Comparison of ENCODE assay signal across 30 mouse cellular contexts in the genomic region with DNA sequence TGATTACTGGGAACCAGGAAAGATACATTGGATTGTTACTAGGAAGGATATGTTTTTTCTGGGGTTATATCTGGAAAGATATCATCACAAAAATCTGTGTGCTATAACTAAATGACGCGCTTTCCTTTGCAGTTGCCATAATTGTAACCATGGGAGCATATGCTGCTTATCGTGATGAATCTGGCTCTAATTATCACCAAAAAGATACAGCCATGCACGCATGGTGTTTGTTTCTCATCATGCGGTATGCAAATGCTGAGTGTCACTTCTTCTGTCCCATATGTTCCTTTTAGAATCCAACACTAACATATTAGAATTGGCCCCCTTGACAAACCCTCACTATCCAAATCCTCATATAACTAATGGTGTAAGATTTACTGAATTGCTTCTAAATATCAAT.
DNase-seq lines count a peak whose midpoint lies in the region; ATAC-seq and TF ChIP-seq lines count a peak whose summit lies in the region.
"Had no signal": no experiment of that assay in that cellular context is flagged by ENCODE, and none has a peak within 500 bp of the region (broad histone marks: within the 10 kb centered on the region; RNA-seq: fewer than 3 reads in every experiment).

No protein-coding gene starts in this region.

- peak; percentile 43 for DNase-seq in layer of hippocampus, adult 11-12 months (ENCODE audit: low spot score)
- DNase-seq in layer of hippocampus, postnatal 10 days (ENCODE audit: low spot score in 2 of 2): no peak
- DNase-seq in brain, adult 2 months (ENCODE audit: low read depth, low spot score): peak; percentile 41
- peak; percentile 87 for DNase-seq in brain, embryonic 14.5 days (ENCODE audit: low read depth)
- DNase-seq in layer of hippocampus, adult 8-10 months (ENCODE audit: low spot score in 2 of 2): peak; percentile 38 to 43
- DNase-seq in c-Kit-positive CD71-positive TER-119-positive erythroid progenitor cells, embryonic 14.5 days (ENCODE audit: low spot score): no peak
- no peak for DNase-seq in cerebellum, postnatal 25 days
- DNase-seq: adrenal gland, postnatal 25 days; B cell, adult 2 months; cerebellum, adult 11 months; cerebellum, adult 9-10 months; embryo, embryonic 11 days; gastrocnemius, postnatal 25 days; heart, adult 11 months; kidney, adult 2 months; right cerebral cortex, postnatal 4 days had no signal

- ATAC-seq in kidney, embryonic 14.5 days (ENCODE audit: low FRiP score, low TSS enrichment): no peak
- ATAC-seq: hindbrain, postnatal 0 days; intestine, embryonic 15.5 days; midbrain, embryonic 16.5 days had no signal

- no peak overlapping the region for H3K4me2 ChIP-seq in kidney, embryonic 14.5 days (replicated peaks; ENCODE audit: low read depth, low read length)
- H3K4me2 ChIP-seq: embryonic facial prominence, embryonic 13.5 days; heart, embryonic 15.5 days; intestine, embryonic 15.5 days; limb, embryonic 13.5 days; liver, embryonic 11.5 days; lung, embryonic 15.5 days had no signal

- no peak overlapping the region for H3K27ac ChIP-seq in kidney, embryonic 14.5 days (ENCODE audit: low read depth, low read length)
- H3K27ac ChIP-seq: embryonic facial prominence, embryonic 13.5 days; heart, embryonic 10.5 days; heart, embryonic 15.5 days; hindbrain, postnatal 0 days; intestine, embryonic 15.5 days; kidney, postnatal 0 days; limb, embryonic 13.5 days; lung, embryonic 15.5 days; midbrain, embryonic 10.5 days; stomach, postnatal 0 days had no signal

- WGBS in kidney, embryonic 14.5 days: 93% methylated on average over 5 of the region's 5 CpGs

- TF ChIP-seq POLR2A in brain, embryonic 14.5 days (IDR thresholded peaks at IDR 0.05; ENCODE audit: borderline replicate concordance, extremely low read depth, insufficient read depth, insufficient read length, poor library complexity, severe bottlenecking): no peak

- TF ChIP-seq CTCF in brain, embryonic 14.5 days (IDR thresholded peaks at IDR 0.05; ENCODE audit: borderline replicate concordance, extremely low read depth, insufficient read depth, insufficient read length): no peak

- no peaks in the 10 kb centered on the region for H3K9me3 ChIP-seq in kidney, embryonic 14.5 days (ENCODE audit: control insufficient read depth, low read length)
- H3K9me3 ChIP-seq: embryonic facial prominence, embryonic 13.5 days; heart, embryonic 10.5 days; heart, embryonic 15.5 days; intestine, embryonic 15.5 days; limb, embryonic 13.5 days; lung, embryonic 15.5 days; midbrain, embryonic 10.5 days had no signal

- no peak overlapping the region for H3K9ac ChIP-seq in kidney, embryonic 14.5 days (ENCODE audit: low read depth, low read length)
- H3K9ac ChIP-seq: embryonic facial prominence, embryonic 13.5 days; heart, embryonic 15.5 days; intestine, embryonic 15.5 days; limb, embryonic 13.5 days; lung, embryonic 15.5 days had no signal

- no peaks in the 10 kb centered on the region for H3K4me1 ChIP-seq in kidney, embryonic 14.5 days (ENCODE audit: control insufficient read depth, insufficient read depth, low read length)
- H3K4me1 ChIP-seq: embryonic facial prominence, embryonic 13.5 days; heart, embryonic 10.5 days; heart, embryonic 15.5 days; intestine, embryonic 15.5 days; limb, embryonic 13.5 days; lung, embryonic 15.5 days; midbrain, embryonic 10.5 days had no signal

- no peak overlapping the region for H3K4me3 ChIP-seq in kidney, embryonic 14.5 days (ENCODE audit: low read length)
- H3K4me3 ChIP-seq: embryonic facial prominence, embryonic 13.5 days; erythroblast, embryonic 14.5 days; heart, embryonic 10.5 days; heart, embryonic 15.5 days; intestine, embryonic 15.5 days; limb, embryonic 13.5 days; lung, embryonic 15.5 days; midbrain, embryonic 10.5 days had no signal

- H3K27me3 ChIP-seq in kidney, embryonic 14.5 days (ENCODE audit: control insufficient read depth, insufficient read depth, low read length): no peaks in the 10 kb centered on the region
- H3K27me3 ChIP-seq: embryonic facial prominence, embryonic 13.5 days; heart, embryonic 15.5 days; intestine, embryonic 15.5 days; limb, embryonic 13.5 days; lung, embryonic 15.5 days had no signal

- H3K36me3 ChIP-seq in kidney, embryonic 14.5 days (ENCODE audit: control insufficient read depth, insufficient read depth, low read length): no peaks in the 10 kb centered on the region
- H3K36me3 ChIP-seq: embryonic facial prominence, embryonic 13.5 days; heart, embryonic 10.5 days; heart, embryonic 15.5 days; intestine, embryonic 15.5 days; limb, embryonic 13.5 days; lung, embryonic 15.5 days; midbrain, embryonic 10.5 days had no signal

Comparison
In these comparisons a context has a peak if more than half of its experiments do, and no peak if none do; other contexts are left out.
1. DNase-seq: peak in layer of hippocampus, adult 11-12 months (single experiment), brain, adult 2 months (single experiment), brain, embryonic 14.5 days (single experiment) and layer of hippocampus, adult 8-10 months (2 of 2); none in layer of hippocampus, postnatal 10 days (0 of 2), c-Kit-positive CD71-positive TER-119-positive erythroid progenitor cells, embryonic 14.5 days (single experiment) and cerebellum, postnatal 25 days (0 of 2).